ENCODE assay signal across 23 mouse cellular contexts in genomic region chr1:157519396-157519795, GRCm38 (mm10). TPM values are rescaled to one million over a fixed set of nuclear protein-coding genes. Genes with fewer than 3 reads are reported as not detected.
DNase-seq lines count a peak whose midpoint lies in the region; ATAC-seq and TF ChIP-seq lines count a peak whose summit lies in the region.
"Had no signal": no experiment of that assay in that cellular context is flagged by ENCODE, and none has a peak within 500 bp of the region (broad histone marks: within the 10 kb centered on the region; RNA-seq: fewer than 3 reads in every experiment).

No protein-coding gene starts in this region.

- no peak for TF ChIP-seq CTCF in midbrain, postnatal 0 days (IDR thresholded peaks at IDR 0.05)
- TF ChIP-seq CTCF in forebrain, postnatal 0 days (IDR thresholded peaks at IDR 0.05; ENCODE audit: low read depth): no peak

- no peak overlapping the region for H3K9ac ChIP-seq in forebrain, embryonic 15.5 days (replicated peaks)
- no peak overlapping the region for H3K9ac ChIP-seq in forebrain, embryonic 12.5 days
- H3K9ac ChIP-seq in midbrain, postnatal 0 days (replicated peaks; ENCODE audit: low read length, poor library complexity, severe bottlenecking): no peak overlapping the region
- H3K9ac ChIP-seq in forebrain, postnatal 0 days: no peak overlapping the region
- H3K9ac ChIP-seq: hindbrain, embryonic 15.5 days; limb, embryonic 13.5 days; liver, embryonic 14.5 days; lung, embryonic 14.5 days; neural tube, embryonic 15.5 days had no signal

- peak; percentile 51; the same call in 1 of the 2 replicates for ATAC-seq in forebrain, embryonic 15.5 days (replicated peaks)
- no peak for ATAC-seq in forebrain, embryonic 12.5 days (ENCODE audit: low FRiP score)
- no peak for ATAC-seq in midbrain, postnatal 0 days (ENCODE audit: low FRiP score)
- no peak for ATAC-seq in forebrain, postnatal 0 days
- ATAC-seq: activated CD4-positive, CD25-positive, alpha-beta regulatory T cell, adult 4 months had no signal

- H3K27ac ChIP-seq in forebrain, embryonic 15.5 days (replicated peaks): peak overlapping the region; percentile 55; the same call in 1 of the 2 replicates
- no peak overlapping the region for H3K27ac ChIP-seq in forebrain, embryonic 12.5 days
- no peak overlapping the region for H3K27ac ChIP-seq in midbrain, postnatal 0 days (ENCODE audit: low read depth, low read length)
- H3K27ac ChIP-seq in midbrain, embryonic 10.5 days (replicated peaks): no peak overlapping the region
- H3K27ac ChIP-seq in forebrain, postnatal 0 days (ENCODE audit: low read depth, low read length): no peak overlapping the region
- H3K27ac ChIP-seq: hindbrain, embryonic 15.5 days; kidney, postnatal 0 days; limb, embryonic 13.5 days; liver, embryonic 14.5 days; neural tube, embryonic 15.5 days had no signal

- H3K4me1 ChIP-seq in forebrain, embryonic 15.5 days: peaks cover 20% of the 10 kb centered on the region
- 0 out of 2 replicates have a peak, but pooled peaks cover 5% of the 10 kb centered on the region for H3K4me1 ChIP-seq in forebrain, embryonic 12.5 days
- H3K4me1 ChIP-seq in midbrain, postnatal 0 days (ENCODE audit: insufficient read depth, low read length): no peaks in the 10 kb centered on the region
- H3K4me1 ChIP-seq in midbrain, embryonic 10.5 days: no peaks in the 10 kb centered on the region
- H3K4me1 ChIP-seq in forebrain, postnatal 0 days (ENCODE audit: insufficient read depth): 0 out of 2 replicates have a peak, but pooled peaks cover 6% of the 10 kb centered on the region

- WGBS in forebrain, embryonic 15.5 days: 38% methylated on average over 2 of the region's 2 CpGs
- 85% methylated on average over 2 of the region's 2 CpGs for WGBS in forebrain, embryonic 12.5 days
- WGBS in midbrain, postnatal 0 days: 68% methylated on average over 2 of the region's 2 CpGs
- WGBS in midbrain, embryonic 10.5 days: 90% methylated on average over 2 of the region's 2 CpGs
- 27% methylated on average over 2 of the region's 2 CpGs for WGBS in forebrain, postnatal 0 days

- H3K4me3 ChIP-seq in forebrain, embryonic 15.5 days: no peak overlapping the region
- H3K4me3 ChIP-seq in forebrain, embryonic 12.5 days (replicated peaks): no peak overlapping the region
- no peak overlapping the region for H3K4me3 ChIP-seq in midbrain, postnatal 0 days (ENCODE audit: low read depth, low read length)
- no peak overlapping the region for H3K4me3 ChIP-seq in midbrain, embryonic 10.5 days
- no peak overlapping the region for H3K4me3 ChIP-seq in forebrain, postnatal 0 days (ENCODE audit: low read depth, low read length)
- H3K4me3 ChIP-seq: hindbrain, embryonic 15.5 days; limb, embryonic 13.5 days; megakaryocyte, embryonic 14.5 days; neural tube, embryonic 15.5 days had no signal

- H3K27me3 ChIP-seq in forebrain, embryonic 15.5 days: no peaks in the 10 kb centered on the region
- no peaks in the 10 kb centered on the region for H3K27me3 ChIP-seq in forebrain, embryonic 12.5 days
- H3K27me3 ChIP-seq in midbrain, postnatal 0 days (ENCODE audit: insufficient read depth, low read length): no peaks in the 10 kb centered on the region
- no peaks in the 10 kb centered on the region for H3K27me3 ChIP-seq in midbrain, embryonic 10.5 days (ENCODE audit: low read depth, poor library complexity, severe bottlenecking)
- H3K27me3 ChIP-seq in forebrain, postnatal 0 days (ENCODE audit: insufficient read depth, low read length): no peaks in the 10 kb centered on the region
- H3K27me3 ChIP-seq: CH12.LX; hindbrain, embryonic 15.5 days; neural tube, embryonic 15.5 days had no signal

- H3K9me3 ChIP-seq in forebrain, embryonic 15.5 days: no peaks in the 10 kb centered on the region
- no peaks in the 10 kb centered on the region for H3K9me3 ChIP-seq in forebrain, embryonic 12.5 days
- H3K9me3 ChIP-seq in midbrain, postnatal 0 days (ENCODE audit: low read length): no peaks in the 10 kb centered on the region
- no peaks in the 10 kb centered on the region for H3K9me3 ChIP-seq in midbrain, embryonic 10.5 days (replicated peaks)
- no peaks in the 10 kb centered on the region for H3K9me3 ChIP-seq in forebrain, postnatal 0 days (ENCODE audit: low read length)
- H3K9me3 ChIP-seq: hindbrain, embryonic 15.5 days; limb, embryonic 13.5 days; megakaryocyte, embryonic 14.5 days; neural tube, embryonic 15.5 days had no signal

- H3K4me2 ChIP-seq in forebrain, embryonic 15.5 days (replicated peaks): no peak overlapping the region
- H3K4me2 ChIP-seq in forebrain, embryonic 12.5 days: no peak overlapping the region
- H3K4me2 ChIP-seq in midbrain, postnatal 0 days (ENCODE audit: low read depth, low read length, poor library complexity, severe bottlenecking): no peak overlapping the region
- no peak overlapping the region for H3K4me2 ChIP-seq in forebrain, postnatal 0 days (ENCODE audit: low read depth)
- H3K4me2 ChIP-seq: hindbrain, embryonic 15.5 days; limb, embryonic 13.5 days; lung, embryonic 14.5 days; neural tube, embryonic 15.5 days had no signal

- H3K36me3 ChIP-seq in forebrain, embryonic 15.5 days: no peaks in the 10 kb centered on the region
- no peaks in the 10 kb centered on the region for H3K36me3 ChIP-seq in forebrain, embryonic 12.5 days (replicated peaks)
- H3K36me3 ChIP-seq in midbrain, postnatal 0 days (ENCODE audit: insufficient read depth, low read length): no peaks in the 10 kb centered on the region
- H3K36me3 ChIP-seq in midbrain, embryonic 10.5 days: no peaks in the 10 kb centered on the region
- H3K36me3 ChIP-seq in forebrain, postnatal 0 days (ENCODE audit: insufficient read depth): no peaks in the 10 kb centered on the region
- H3K36me3 ChIP-seq: G1E; hindbrain, embryonic 15.5 days; limb, embryonic 13.5 days; neural tube, embryonic 15.5 days had no signal

- peak; percentile 12 for DNase-seq in midbrain, postnatal 0 days (ENCODE audit: low spot score)
- no peak for DNase-seq in midbrain, embryonic 10.5 days (ENCODE audit: low spot score)
- peak; percentile 45 for DNase-seq in forebrain, postnatal 0 days
- no peak for DNase-seq in right cerebral cortex, postnatal 4 days
- DNase-seq in spleen, postnatal 10 days (ENCODE audit: low spot score in 2 of 2): no peak
- DNase-seq: adrenal gland, adult 8-10 months; B cell, adult 2 months; cerebellum, adult 2 months; heart, postnatal 4 days; kidney, adult 2 months; lung, embryonic 14.5 days; right cerebral cortex, adult 18-20 months had no signal

RNA-seq across cellular contexts. Expression of gene Sec16b, which starts 12.9 kb away (rescaled TPM):
- 0.34 and 0.38 TPM in 2 replicates for polyA plus RNA-seq in forebrain, embryonic 15.5 days (2015; fragmentation: Nextera tagmentation; extraction: Ambion mirVana)
- 0.52 and 0.53 TPM in 2 replicates for polyA plus RNA-seq in forebrain, embryonic 12.5 days (2016; fragmentation: Nextera tagmentation; extraction: Ambion mirVana)
- 0.33 and 0.49 TPM in 2 replicates for total RNA-seq in midbrain, postnatal 0 days (2014; rRNA removed)
- 0.30 and 0.39 TPM in 2 replicates for polyA plus RNA-seq in midbrain, postnatal 0 days (2015; fragmentation: Nextera tagmentation; extraction: Ambion mirVana)
- 0.49 and 0.63 TPM in 2 replicates for polyA plus RNA-seq in midbrain, embryonic 10.5 days (2016; fragmentation: Nextera tagmentation; extraction: Ambion mirVana)
- total RNA-seq in forebrain, postnatal 0 days (2014; rRNA removed): 0.33 and 0.69 TPM in 2 replicates
- polyA plus RNA-seq in forebrain, postnatal 0 days (2015; fragmentation: Nextera tagmentation; extraction: Ambion mirVana): 0.23 and 0.30 TPM in 2 replicates
- polyA plus RNA-seq: G1E had no signal

Comparison
In these comparisons a context has a peak if more than half of its experiments do, and no peak if none do; other contexts are left out.
1. DNase-seq: peak in midbrain, postnatal 0 days (single experiment) and forebrain, postnatal 0 days (single experiment); none in midbrain, embryonic 10.5 days (single experiment), right cerebral cortex, postnatal 4 days (single experiment) and spleen, postnatal 10 days (0 of 2).